26 mouse cellular contexts compared by ENCODE assay signal in the genomic region with DNA sequence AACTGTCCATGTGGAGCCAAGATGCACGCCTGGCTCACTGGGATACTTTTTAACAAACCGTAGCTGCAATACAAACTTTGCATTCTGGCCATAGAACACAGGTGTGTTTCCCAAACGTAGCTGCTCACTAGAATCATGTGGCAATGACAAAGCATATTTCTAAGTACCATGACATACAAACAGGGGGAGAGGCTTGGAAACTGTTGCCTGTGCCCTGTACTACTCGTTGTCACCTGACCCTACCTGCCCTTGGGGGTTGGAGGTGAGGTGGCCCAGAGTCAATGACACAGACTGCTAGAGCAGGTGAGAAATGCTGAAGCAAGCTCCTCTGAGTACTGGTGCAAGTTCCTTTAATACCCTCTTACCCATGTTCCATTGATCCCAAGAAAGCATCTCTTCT.
DNase-seq lines count a peak whose midpoint lies in the region; ATAC-seq and TF ChIP-seq lines count a peak whose summit lies in the region.
"Had no signal": no experiment of that assay in that cellular context is flagged by ENCODE, and none has a peak within 500 bp of the region (broad histone marks: within the 10 kb centered on the region; RNA-seq: fewer than 3 reads in every experiment).

No protein-coding gene starts in this region.

- no peak for TF ChIP-seq CTCF in kidney, postnatal 0 days (IDR thresholded peaks at IDR 0.05; ENCODE audit: low read depth)
- TF ChIP-seq CTCF in lung, postnatal 0 days (IDR thresholded peaks at IDR 0.05), result no peak
- no peak for TF ChIP-seq CTCF in stomach, postnatal 0 days (IDR thresholded peaks at IDR 0.05; ENCODE audit: low read depth)

- H3K36me3 ChIP-seq in kidney, postnatal 0 days (ENCODE audit: insufficient read depth, low read length), result no peaks in the 10 kb centered on the region
- no peaks in the 10 kb centered on the region for H3K36me3 ChIP-seq in lung, postnatal 0 days (ENCODE audit: insufficient read depth, low read length)
- no peaks in the 10 kb centered on the region for H3K36me3 ChIP-seq in stomach, postnatal 0 days (ENCODE audit: control insufficient read depth, insufficient read depth, low read length)
- H3K36me3 ChIP-seq: embryonic facial prominence, embryonic 12.5 days; embryonic facial prominence, embryonic 15.5 days; heart, embryonic 10.5 days; hindbrain, embryonic 10.5 days had no signal

- no peak overlapping the region for H3K4me2 ChIP-seq in kidney, postnatal 0 days (ENCODE audit: low read length)
- H3K4me2 ChIP-seq in lung, postnatal 0 days (replicated peaks; ENCODE audit: low read depth, low read length), result no peak overlapping the region
- no peak overlapping the region for H3K4me2 ChIP-seq in stomach, postnatal 0 days (replicated peaks; ENCODE audit: low read depth)
- H3K4me2 ChIP-seq: embryonic facial prominence, embryonic 12.5 days; embryonic facial prominence, embryonic 15.5 days; hindbrain, embryonic 14.5 days had no signal

- no peaks in the 10 kb centered on the region for H3K9me3 ChIP-seq in kidney, postnatal 0 days (replicated peaks; ENCODE audit: low read length)
- no peaks in the 10 kb centered on the region for H3K9me3 ChIP-seq in lung, postnatal 0 days (ENCODE audit: low read length)
- no peaks in the 10 kb centered on the region for H3K9me3 ChIP-seq in stomach, postnatal 0 days (ENCODE audit: control insufficient read depth, low read length)
- H3K9me3 ChIP-seq: embryonic facial prominence, embryonic 12.5 days; embryonic facial prominence, embryonic 15.5 days; heart, embryonic 10.5 days; hindbrain, embryonic 10.5 days had no signal

- H3K27me3 ChIP-seq in kidney, postnatal 0 days (ENCODE audit: insufficient read depth, low read length), result no peaks in the 10 kb centered on the region
- no peaks in the 10 kb centered on the region for H3K27me3 ChIP-seq in lung, postnatal 0 days (replicated peaks; ENCODE audit: insufficient read depth, low read length)
- no peaks in the 10 kb centered on the region for H3K27me3 ChIP-seq in stomach, postnatal 0 days (ENCODE audit: control insufficient read depth, insufficient read depth, low read length)
- H3K27me3 ChIP-seq: embryonic facial prominence, embryonic 12.5 days; embryonic facial prominence, embryonic 15.5 days had no signal

- no peak for TF ChIP-seq EP300 in lung, postnatal 0 days (IDR thresholded peaks at IDR 0.05)
- TF ChIP-seq EP300 in stomach, postnatal 0 days (optimal IDR thresholded peaks at IDR 0.05), result no peak

- no peak overlapping the region for H3K4me3 ChIP-seq in kidney, postnatal 0 days (replicated peaks; ENCODE audit: low read depth, low read length)
- H3K4me3 ChIP-seq in lung, postnatal 0 days (ENCODE audit: low read depth, low read length), result no peak overlapping the region
- H3K4me3 ChIP-seq in stomach, postnatal 0 days (ENCODE audit: low read depth, low read length), result no peak overlapping the region
- H3K4me3 ChIP-seq: embryonic facial prominence, embryonic 12.5 days; embryonic facial prominence, embryonic 15.5 days; gastrocnemius, adult 2 months; heart, adult 2 months; heart, embryonic 10.5 days; hindbrain, embryonic 10.5 days had no signal

- 69% methylated on average over 4 of the region's 4 CpGs for WGBS in kidney, postnatal 0 days
- WGBS in lung, postnatal 0 days, result 60% methylated on average over 4 of the region's 4 CpGs
- WGBS in stomach, postnatal 0 days, result 65% methylated on average over 4 of the region's 4 CpGs

- ATAC-seq in kidney, postnatal 0 days (replicated peaks; ENCODE audit: low FRiP score, low read depth), result peak; percentile 54; the same call in 1 of the 2 replicates
- peak; percentile 37 for ATAC-seq in lung, postnatal 0 days
- peak; percentile 24 to 36; a peak in 1 of 4 replicates for ATAC-seq in hematopoietic stem cell, adult 5-6 weeks (replicated peaks in 1 of 2; ENCODE audit: insufficient read depth in 1 of 2, low FRiP score in 2 of 2, low TSS enrichment in 1 of 2, low read depth in 1 of 2, poor library complexity in 2 of 2, severe bottlenecking in 2 of 2)
- no peak for ATAC-seq in stomach, postnatal 0 days (ENCODE audit: low FRiP score, low TSS enrichment)
- ATAC-seq: activated CD4-positive, CD25-positive, alpha-beta regulatory T cell, adult 4 months; CD4-positive, CD25-positive, alpha-beta regulatory T cell, adult 4 months; forebrain, embryonic 14.5 days; forebrain, postnatal 0 days; hindbrain, postnatal 0 days; inflammation-experienced regulatory T-cells, adult 6 months had no signal

- H3K27ac ChIP-seq in kidney, postnatal 0 days, result peak overlapping the region; percentile 47
- H3K27ac ChIP-seq in lung, postnatal 0 days (ENCODE audit: low read length), result no peak overlapping the region
- H3K27ac ChIP-seq in stomach, postnatal 0 days (replicated peaks), result peak overlapping the region; percentile 64
- H3K27ac ChIP-seq: embryonic facial prominence, embryonic 12.5 days; embryonic facial prominence, embryonic 15.5 days; gastrocnemius, adult 2 months; heart, adult 2 months; hindbrain, embryonic 10.5 days; hindbrain, embryonic 14.5 days; hindbrain, postnatal 0 days had no signal

- DNase-seq in kidney, postnatal 0 days (ENCODE audit: low spot score), result no peak
- DNase-seq in kidney, adult 8-10 months, result no peak
- no peak for DNase-seq in lung, postnatal 0 days (ENCODE audit: low spot score)
- DNase-seq in lung, postnatal 10 days, result no peak
- DNase-seq in stomach, postnatal 0 days (ENCODE audit: low spot score), result no peak
- no peak for DNase-seq in cerebellum, postnatal 14 days
- DNase-seq: adrenal gland, adult 8-10 months; adrenal gland, postnatal 25 days; cerebellum, adult 18-20 months; cerebellum, adult 9-10 months; cerebellum, postnatal 25 days; forebrain, postnatal 0 days; gastrocnemius, adult 2 months; gastrocnemius, postnatal 14 days; heart, adult 2 months had no signal

- 0 out of 2 replicates have a peak, but pooled peaks cover 3% of the 10 kb centered on the region for H3K4me1 ChIP-seq in kidney, postnatal 0 days (replicated peaks; ENCODE audit: insufficient read depth, low read length)
- H3K4me1 ChIP-seq in lung, postnatal 0 days (ENCODE audit: insufficient read depth, low read depth, low read length), result peaks cover 8% of the 10 kb centered on the region; the same call in 1 of the 2 replicates
- H3K4me1 ChIP-seq in stomach, postnatal 0 days (replicated peaks; ENCODE audit: control insufficient read depth, insufficient read depth), result peaks cover 4% of the 10 kb centered on the region; the same call in 1 of the 2 replicates
- H3K4me1 ChIP-seq: embryonic facial prominence, embryonic 12.5 days; heart, embryonic 10.5 days; hindbrain, embryonic 10.5 days had no signal

- no peak overlapping the region for H3K9ac ChIP-seq in kidney, postnatal 0 days (ENCODE audit: low read depth, low read length)
- no peak overlapping the region for H3K9ac ChIP-seq in lung, postnatal 0 days (replicated peaks; ENCODE audit: low read depth)
- no peak overlapping the region for H3K9ac ChIP-seq in stomach, postnatal 0 days (ENCODE audit: low read length)
- H3K9ac ChIP-seq: embryonic facial prominence, embryonic 12.5 days; embryonic facial prominence, embryonic 15.5 days; forebrain, postnatal 0 days; hindbrain, embryonic 14.5 days had no signal
